Mouse (Mus musculus) lung, embryonic 14.5 days (tissue): ENCODE measurements around the gene Tmed4. TPM values are rescaled to one million over a fixed set of nuclear protein-coding genes. Genes with fewer than 3 reads are reported as not detected.
"Not testable (repeated sequence)": the region's sequence is repeated elsewhere in the genome, so short reads cannot be mapped to it uniquely, and the experiment has no call there.

ENCODE experiments used
- ATAC-seq: fragments of 200-750 bp; cut with Nextera tagmentation; 2 replicates; pipeline ENCODE4 v1.8.0; 2017; ENCODE audit warnings: mild to moderate bottlenecking, moderate TSS enrichment, moderate library complexity; ENCODE audit not compliant: insufficient read depth
- DNase-seq: peaks from one replicate; pipeline ENCODE4 v3.0.0-alpha.2; 2015
- H3K27ac ChIP-seq: fragments of 300-500 bp; sonication (generic); 2 replicates; pipeline ENCODE4 v1.5.1; 2014; ENCODE audit warnings: low read depth, mild to moderate bottlenecking, moderate library complexity
- H3K27me3 ChIP-seq: fragments of 300-500 bp; sonication (generic); 2 replicates; pipeline ENCODE4 v1.6.1; 2014; ENCODE audit warnings: low read length, control low read depth; ENCODE audit not compliant: insufficient read depth
- H3K36me3 ChIP-seq: fragments of 300-500 bp; sonication (generic); 2 replicates; pipeline ENCODE4 v1.6.1; 2014; ENCODE audit warnings: control low read depth; ENCODE audit not compliant: insufficient read depth
- H3K4me1 ChIP-seq: fragments of 300-500 bp; sonication (generic); 2 replicates; pipeline ENCODE4 v1.6.1; 2014; ENCODE audit warnings: antibody characterized with exemption, control low read depth; ENCODE audit not compliant: insufficient read depth
- H3K4me2 ChIP-seq: fragments of 300-500 bp; sonication (generic); 2 replicates; pipeline ENCODE4 v1.6.1; 2014; ENCODE audit warnings: mild to moderate bottlenecking
- H3K4me3 ChIP-seq: fragments of 300-500 bp; sonication (generic); 2 replicates; pipeline ENCODE4 v1.5.1; 2014; ENCODE audit warnings: low read depth, low read length
- H3K9ac ChIP-seq: fragments of 300-500 bp; sonication (generic); 2 replicates; pipeline ENCODE4 v1.6.1; 2014
- H3K9me3 ChIP-seq: fragments of 300-500 bp; sonication (generic); 2 replicates; pipeline ENCODE4 v1.6.1; 2016; ENCODE audit warnings: low read depth, low read length, control low read depth
- CTCF ChIP-seq: IDR thresholded peaks from 2 replicates; pipeline ENCODE4 v1.5.1; 2016; ENCODE audit warnings: antibody characterized with exemption, low read depth
- WGBS: fragments of 180-500 bp; shearing (Covaris S2); extraction: QIAGEN DNeasy Blood & Tissue Kit; methylation state at CpG from one replicate; pipeline ENCODE4 v1.1.7; 2014; 5-methylcytosine and 5-hydroxymethylcytosine counted together
- polyA plus RNA-seq: library from polyadenylated mRNA; unstranded; fragments of >200 nt; fragmentation: Nextera tagmentation; extraction: Ambion mirVana; gene quantifications from 2 replicates; pipeline ENCODE4 v1.2.1, GENCODE M21; 2014

Tmed4 gene
- polyA plus RNA-seq, 1 experiment from 2014 or later: 79.2 TPM

- H3K4me3 ChIP-seq: no peak overlapping the region
- peaks cover 45% of the 10 kb centered on the region for H3K36me3 ChIP-seq
- 69% methylated on average over 6 of the region's 6 CpGs for WGBS
- H3K9ac ChIP-seq: no peak overlapping the region
- H3K27me3 ChIP-seq: no peaks in the 10 kb centered on the region
- no peak overlapping the region for H3K4me2 ChIP-seq
- ATAC-seq (0 out of 2 replicates have a peak, but pooled peaks have one; percentile 21), DNase-seq (no peak)
- no peak for TF ChIP-seq CTCF
- H3K4me1 ChIP-seq: no peaks in the 10 kb centered on the region
- no peak overlapping the region for H3K27ac ChIP-seq
- no peaks in the 10 kb centered on the region for H3K9me3 ChIP-seq
Observed at GRCm38 (mm10) chr11:6256490-6257072, 18.1 kb downstream of the Tmed4 start.

GRCm38 (mm10) chr11:6254602-6255001 is 20.1 kb downstream of the Tmed4 start:
- not testable (repeated sequence) for H3K4me3 ChIP-seq, ATAC-seq, H3K4me1 ChIP-seq, H3K4me2 ChIP-seq, DNase-seq, H3K27ac ChIP-seq, H3K9ac ChIP-seq, H3K9me3 ChIP-seq, H3K27me3 ChIP-seq
- 88% methylated on average over 2 of the region's 2 CpGs for WGBS
- H3K36me3 ChIP-seq: peaks cover 25% of the 10 kb centered on the region

GRCm38 (mm10) chr11:6252824-6253223 is 21.8 kb downstream of the Tmed4 start:
- no peak for ATAC-seq
- H3K9me3 ChIP-seq: no peaks in the 10 kb centered on the region
- no peak overlapping the region for H3K27ac ChIP-seq
- H3K4me2 ChIP-seq: no peak overlapping the region
- H3K9ac ChIP-seq: no peak overlapping the region
- no peak for DNase-seq
- H3K27me3 ChIP-seq: no peaks in the 10 kb centered on the region
- no peak overlapping the region for H3K4me3 ChIP-seq
- H3K4me1 ChIP-seq: no peaks in the 10 kb centered on the region
- 86% methylated on average over 4 of the region's 4 CpGs for WGBS
- peaks cover 8% of the 10 kb centered on the region for H3K36me3 ChIP-seq
- TF ChIP-seq CTCF: no peak

GRCm38 (mm10) chr11:6252248-6252647 is 22.4 kb downstream of the Tmed4 start:
- Histone ChIP-seq H3K36me3 (peaks cover 2% of the 10 kb centered on the region; the same call in 1 of the 2 replicates), H3K9me3 (no peaks in the 10 kb centered on the region), H3K27me3 (no peaks in the 10 kb centered on the region), H3K4me2 (no peak overlapping the region), H3K27ac (no peak overlapping the region), H3K4me3 (no peak overlapping the region), H3K4me1 (no peaks in the 10 kb centered on the region), H3K9ac (no peak overlapping the region)
- no peak for ATAC-seq
- no peak for DNase-seq
- no peak for TF ChIP-seq CTCF
- WGBS: 89% methylated on average over 5 of the region's 5 CpGs

GRCm38 (mm10) chr11:6244707-6245106 is 30.0 kb downstream of the Tmed4 start:
- Histone ChIP-seq H3K36me3 (no peaks in the 10 kb centered on the region), H3K27ac (no peak overlapping the region), H3K9me3 (no peaks in the 10 kb centered on the region), H3K4me3 (no peak overlapping the region), H3K4me2 (no peak overlapping the region), H3K9ac (no peak overlapping the region), H3K27me3 (no peaks in the 10 kb centered on the region), H3K4me1 (no peaks in the 10 kb centered on the region)
- 38% methylated on average over 19 of the region's 19 CpGs for WGBS
- DNase-seq (no peak), ATAC-seq (no peak)
- no peak for TF ChIP-seq CTCF

GRCm38 (mm10) chr11:6233025-6233424 is 41.6 kb downstream of the Tmed4 start:
- ATAC-seq (no peak), DNase-seq (no peak)
- Histone ChIP-seq H3K9ac (no peak overlapping the region), H3K4me1 (no peaks in the 10 kb centered on the region), H3K27me3 (no peaks in the 10 kb centered on the region), H3K36me3 (no peaks in the 10 kb centered on the region), H3K4me2 (no peak overlapping the region), H3K4me3 (no peak overlapping the region), H3K9me3 (no peaks in the 10 kb centered on the region), H3K27ac (no peak overlapping the region)
- WGBS: 79% methylated on average over 4 of the region's 4 CpGs
- TF ChIP-seq CTCF: no peak

- no peak within 1 kb of the TSS for H3K4me3 ChIP-seq
- WGBS: 66% methylated on average over 7 of the region's 7 CpGs
- H3K27me3 ChIP-seq: no peaks in the 10 kb centered on the region
- H3K36me3 ChIP-seq: no peaks in the 10 kb centered on the region
- H3K9me3 ChIP-seq: no peaks in the 10 kb centered on the region
- DNase-seq: no peak
- ATAC-seq: no peak
- no peak within 1 kb of the TSS for H3K4me2 ChIP-seq
- no peak within 1 kb of the TSS for H3K9ac ChIP-seq
- no peak for TF ChIP-seq CTCF
- H3K4me1 ChIP-seq: no peaks in the 10 kb centered on the region
- H3K27ac ChIP-seq: no peak within 1 kb of the TSS
Observed at GRCm38 (mm10) chr11:6230012-6230411, 44.7 kb downstream of the Tmed4 start, which contains the start of gene Npc1l1. Gene Npc1l1 (minus strand): TSS chr11:6230143.
